Mouse (Mus musculus) brain, embryonic 14.5 days (tissue): Measurements from ENCODE around the gene G530012D18Rik. TPM values are rescaled to one million over a fixed set of nuclear protein-coding genes. Genes with fewer than 3 reads are reported as not detected.
"Not testable (repeated sequence)": the region's sequence is repeated elsewhere in the genome, so short reads cannot be mapped to it uniquely, and the experiment has no call there.

Source experiments
- DNase-seq: peaks from one replicate; pipeline ENCODE4 v3.0.0-alpha.2; 2011; ENCODE audit warnings: low read depth
- polyA plus RNA-seq: library from polyadenylated mRNA; depleted of rRNA; stranded (reverse); fragments of >200 nt; gene quantifications from 2 replicates; pipeline ENCODE4 v1.2.3, GENCODE M21; 2012; rRNA removed

The G530012D18Rik gene
- polyA plus RNA-seq, result not detected in 2 replicates

DNA sequence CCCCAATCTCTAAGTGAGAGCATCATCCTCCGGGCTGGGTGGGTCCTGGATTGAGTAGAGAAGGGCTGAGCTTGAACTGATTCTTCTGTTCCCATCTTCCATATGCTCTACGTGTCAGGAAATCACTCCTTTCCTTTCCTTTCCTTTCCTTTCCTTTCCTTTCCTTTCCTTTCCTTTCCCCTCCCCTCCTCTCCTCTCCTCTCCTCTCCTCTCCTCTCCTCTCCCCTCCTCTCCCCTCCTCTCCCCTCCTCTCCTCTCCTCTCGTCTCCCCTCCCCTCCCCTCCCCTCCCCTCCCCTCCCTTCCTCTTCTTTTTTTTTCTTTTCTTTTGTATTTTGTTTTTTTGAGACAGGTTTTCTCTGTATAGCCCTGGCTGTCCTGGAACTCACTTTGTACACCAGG, at the start of gene G530012D18Rik:
Gene G530012D18Rik, plus strand, starts transcription at position 301 of the 400 bp plus-strand sequence.
- DNase-seq, result not testable (repeated sequence)

DNA sequence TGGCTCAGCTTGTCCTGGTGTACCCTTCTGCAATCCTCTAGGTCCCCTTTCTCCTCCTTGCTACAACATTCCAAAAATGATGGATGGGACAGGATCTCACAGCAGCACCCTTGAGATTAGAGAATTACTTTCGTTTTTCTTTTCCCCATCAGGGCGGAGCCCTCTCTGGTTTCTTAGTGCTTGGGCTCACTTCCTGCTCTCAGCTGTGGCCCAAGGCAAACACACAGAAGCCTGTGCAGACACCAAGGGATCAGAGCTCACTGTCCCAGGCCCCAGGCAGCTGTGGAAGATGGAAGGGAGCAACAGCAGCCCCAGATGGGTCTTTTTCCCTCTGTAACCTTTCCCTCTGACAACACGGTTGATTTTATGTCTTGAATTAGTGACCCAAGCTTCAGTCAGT, 49.1 kb upstream of the G530012D18Rik start:
- DNase-seq, result not testable (repeated sequence)

DNA sequence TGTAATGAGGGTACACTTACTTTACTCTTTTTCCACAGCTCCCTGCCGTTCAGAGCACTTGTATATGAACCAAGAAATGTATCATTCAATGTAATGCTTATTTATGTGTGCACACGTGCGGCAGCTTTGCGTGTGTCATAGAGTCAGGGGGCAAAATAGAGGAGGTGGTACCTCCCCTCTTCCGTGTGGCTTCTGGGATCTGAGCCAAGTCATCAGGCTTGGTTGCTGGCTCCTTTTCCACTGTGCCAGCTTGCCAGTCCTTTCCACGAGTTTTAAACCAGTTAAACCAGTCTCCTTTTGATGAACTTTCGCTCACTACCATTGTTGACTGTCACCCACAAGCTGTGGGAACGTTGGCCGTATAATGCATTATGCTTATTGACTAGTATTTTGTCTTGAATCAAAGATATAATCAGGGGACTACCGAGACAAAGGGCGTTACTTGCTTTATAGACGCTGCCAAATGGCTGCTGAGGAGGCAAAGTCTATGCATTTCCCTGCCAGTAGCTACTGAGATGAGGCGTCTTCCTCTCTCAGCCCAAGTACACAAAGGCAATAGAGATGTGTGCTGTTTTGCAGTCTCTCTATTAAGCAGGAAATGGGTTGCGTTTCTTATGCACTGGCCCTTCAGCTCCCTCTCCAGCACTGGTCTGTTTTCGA, 46.9 kb upstream of the G530012D18Rik start:
- peak; percentile 0 for DNase-seq

DNA sequence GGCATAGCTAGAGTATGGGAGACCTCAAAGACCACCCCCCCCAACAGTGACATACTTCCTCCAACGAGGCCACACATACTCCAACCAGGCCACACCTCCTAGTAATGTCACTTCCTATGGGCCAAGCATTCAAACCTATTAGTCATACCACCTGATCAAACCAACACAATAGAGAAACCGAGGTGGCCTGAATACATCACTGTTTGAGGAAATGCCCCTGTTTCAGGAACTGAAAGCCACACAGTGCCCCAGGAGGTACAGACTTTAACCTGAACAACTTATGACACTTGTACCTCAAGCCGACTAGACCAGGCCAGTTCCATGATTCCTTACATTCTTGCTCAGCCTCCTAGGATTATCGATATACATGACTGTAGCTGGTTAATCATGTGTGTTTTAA, 31.7 kb upstream of the G530012D18Rik start:
- not testable (repeated sequence) for DNase-seq

DNA sequence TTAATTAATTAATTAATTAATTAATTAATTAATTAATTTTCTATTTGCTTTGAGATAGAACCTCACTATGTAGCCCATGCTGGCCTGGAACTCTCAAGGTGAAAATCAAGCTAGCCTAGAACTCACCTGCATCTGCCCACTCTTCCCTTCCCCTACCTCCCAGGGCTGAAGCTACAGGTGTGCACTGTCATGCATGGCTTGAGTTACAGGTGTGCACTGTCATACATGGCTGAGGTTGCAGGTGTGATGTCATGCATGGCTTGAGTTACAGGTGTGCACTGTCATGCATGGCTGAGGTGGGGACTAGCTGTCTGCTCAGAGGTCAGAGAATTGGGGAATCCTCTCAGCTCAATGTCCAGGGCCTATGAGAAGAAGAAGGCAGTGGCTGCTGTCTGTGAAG, 29.0 kb upstream of the G530012D18Rik start:
- not testable (repeated sequence) for DNase-seq

DNA sequence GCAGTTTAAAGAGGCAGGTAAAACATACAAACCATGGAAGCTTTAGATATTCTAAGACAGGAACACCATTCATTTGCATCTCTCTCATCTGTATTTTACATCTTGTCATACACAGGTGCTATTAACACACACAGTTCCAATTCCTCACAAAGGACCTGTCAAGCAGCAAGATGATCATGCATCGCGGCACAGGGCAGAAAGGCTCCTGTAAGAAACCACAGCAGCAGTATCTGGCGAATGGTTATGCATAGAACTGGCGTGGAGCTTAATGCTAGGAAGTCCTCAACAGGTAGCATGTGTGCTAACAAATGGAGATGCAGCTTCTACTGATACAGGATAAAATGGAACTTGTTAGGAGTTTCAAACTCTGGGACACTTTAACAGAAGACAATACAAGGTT, 20.2 kb upstream of the G530012D18Rik start:
- DNase-seq, result not testable (repeated sequence)

DNA sequence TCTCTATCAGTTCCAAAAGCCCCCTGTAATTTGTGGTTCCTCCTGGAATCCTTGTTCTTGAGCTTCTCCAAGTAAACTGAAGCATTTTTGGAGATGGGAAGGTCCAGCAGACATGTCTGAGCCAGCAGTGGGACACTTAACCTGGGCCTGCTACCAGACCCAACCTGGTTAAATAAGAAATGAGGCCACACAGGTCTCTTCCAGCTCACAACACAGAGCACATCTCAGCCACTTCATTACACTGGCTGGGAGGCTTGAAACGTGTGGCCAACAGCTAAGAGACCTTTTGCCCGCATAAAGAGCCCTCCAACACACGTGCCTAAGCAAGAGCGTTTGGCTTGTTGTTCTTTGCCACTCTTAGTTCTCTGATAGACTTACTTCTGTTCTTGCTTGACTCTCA, 1.9 kb upstream of the G530012D18Rik start:
- not testable (repeated sequence) for DNase-seq

DNA sequence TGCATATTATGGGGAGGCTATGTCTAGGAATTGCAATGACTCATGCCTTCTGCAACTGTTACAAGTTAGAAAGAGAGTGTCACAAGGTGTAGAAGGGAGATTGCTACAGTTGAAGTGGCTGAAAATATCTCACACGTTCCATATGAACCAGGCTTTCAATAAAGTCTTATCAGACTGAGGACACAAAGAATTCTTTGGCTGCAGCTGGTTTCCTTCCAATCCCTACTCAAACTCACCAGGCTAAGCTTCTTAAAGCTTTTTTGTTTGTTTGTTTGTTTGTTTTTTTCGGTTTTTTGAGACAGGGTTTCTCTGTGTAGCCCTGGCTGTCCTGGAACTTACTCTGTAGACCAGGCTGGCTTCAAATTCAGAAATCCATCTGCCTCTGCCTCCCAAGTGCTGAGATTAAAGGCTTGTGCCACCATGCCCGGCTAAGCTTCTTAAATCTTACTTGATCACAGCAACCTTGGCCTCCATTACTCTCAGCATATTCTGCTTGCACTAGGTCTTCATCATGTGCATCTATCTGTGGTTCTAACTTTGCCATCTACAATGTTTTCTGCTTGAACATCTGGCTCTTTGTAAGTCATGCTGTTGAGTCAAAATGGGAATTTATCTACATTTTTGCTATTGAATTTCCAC, 3.0 kb downstream of the G530012D18Rik start:
- not testable (repeated sequence) for DNase-seq

DNA sequence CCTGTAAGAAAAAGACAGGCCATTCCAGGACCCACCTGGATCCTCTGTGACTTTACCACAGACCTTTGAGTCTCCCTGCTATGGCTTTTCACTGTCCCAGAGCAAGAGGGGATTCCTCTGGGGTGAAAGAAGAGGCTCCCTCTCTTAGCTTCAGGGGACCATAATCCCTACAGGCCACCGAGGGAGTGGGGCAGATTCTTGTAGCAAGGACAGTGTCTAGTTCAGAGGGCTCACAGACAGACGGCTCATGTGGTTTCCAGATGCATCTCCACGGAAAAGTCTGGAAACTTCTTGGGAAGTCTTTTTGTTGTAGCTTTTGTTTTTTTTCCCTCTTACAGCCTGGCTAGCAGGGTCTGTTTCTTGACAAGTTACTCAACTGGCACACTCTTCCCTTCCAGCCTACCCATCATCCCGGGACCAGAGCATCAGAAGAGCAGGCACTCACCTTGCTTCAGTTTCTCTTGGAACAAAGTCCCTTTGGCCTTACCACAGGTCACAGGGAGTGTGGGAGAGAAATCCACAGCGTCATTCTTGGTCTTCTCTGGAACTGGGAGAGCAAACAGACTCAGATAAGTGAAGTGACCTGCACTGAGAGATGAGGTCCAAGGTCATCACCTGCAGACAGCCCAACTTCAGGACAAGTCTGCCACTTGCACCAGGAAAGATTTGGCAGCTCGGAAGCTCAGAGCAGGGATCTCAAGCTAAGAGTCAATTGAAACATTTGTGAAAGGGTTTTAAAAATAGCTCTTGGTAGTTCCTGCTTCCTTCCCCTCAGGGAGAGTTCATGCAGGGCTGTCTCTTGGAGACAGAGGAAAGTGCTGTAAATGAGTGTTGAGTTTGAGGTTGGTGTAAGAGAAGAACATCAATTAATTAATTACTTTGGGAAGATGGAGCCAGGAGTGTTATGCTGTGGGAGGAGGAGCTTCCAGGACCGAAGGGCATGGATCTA, 4.0 kb downstream of the G530012D18Rik start:
- not testable (repeated sequence) for DNase-seq

DNA sequence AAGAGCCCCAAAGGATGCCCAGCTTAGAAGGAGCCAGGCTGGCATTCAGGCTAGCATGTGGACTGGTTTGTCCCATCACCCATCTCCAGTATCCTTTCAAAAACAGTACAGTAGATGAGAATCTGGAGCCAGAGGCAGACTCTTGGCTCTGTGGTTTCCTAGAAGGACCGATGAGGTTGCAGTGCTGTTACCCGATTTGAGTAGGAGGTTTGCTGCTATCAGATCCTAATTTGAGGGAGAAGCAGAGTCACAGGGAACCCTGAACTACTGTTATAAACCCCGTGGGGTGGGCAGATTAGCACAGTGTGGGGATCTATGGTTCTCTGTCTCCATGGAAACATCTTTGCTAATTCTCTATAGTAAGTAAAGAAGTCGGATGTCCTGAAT, 4.7 kb downstream of the G530012D18Rik start:
- DNase-seq, result not testable (repeated sequence)

DNA sequence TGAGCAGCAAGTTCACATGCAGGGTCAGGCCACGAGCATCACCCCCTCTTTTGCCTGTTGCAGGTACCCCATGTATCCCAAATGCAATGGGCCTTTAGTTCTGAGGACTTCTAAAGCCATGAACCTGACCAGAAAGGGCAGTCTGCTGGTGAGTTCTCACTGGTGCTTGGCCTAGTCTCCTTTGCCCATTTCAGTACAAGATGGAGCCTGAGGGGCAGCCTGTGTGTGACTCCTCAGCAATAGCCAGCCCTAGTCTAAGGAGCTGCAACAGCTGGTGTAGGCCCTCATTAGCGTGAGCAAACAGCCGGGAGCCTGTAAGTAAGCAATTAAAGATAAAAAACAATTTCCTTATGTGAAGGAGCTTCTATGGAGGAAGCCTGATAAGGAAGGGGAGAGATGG, 5.1 kb downstream of the G530012D18Rik start:
- DNase-seq, result not testable (repeated sequence)

DNA sequence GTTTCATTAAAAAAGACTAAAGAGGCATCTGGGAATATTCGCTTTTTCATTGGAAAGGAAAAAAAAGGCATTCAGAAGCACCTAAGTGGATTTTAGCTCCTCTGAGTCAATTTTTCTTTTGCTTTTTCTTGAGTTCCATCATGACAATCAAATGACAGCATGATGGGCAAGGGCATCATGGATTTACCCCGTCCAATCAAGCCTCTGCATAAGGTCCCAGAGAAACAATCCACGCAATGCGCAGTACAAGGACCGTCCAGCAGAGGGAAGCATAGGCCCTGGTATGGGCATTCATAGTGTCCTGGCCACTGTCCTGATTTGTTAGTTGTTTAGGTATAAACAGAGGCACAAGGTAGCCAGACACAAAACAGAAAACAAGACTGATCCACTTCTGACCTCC, 6.0 kb downstream of the G530012D18Rik start:
- not testable (repeated sequence) for DNase-seq

DNA sequence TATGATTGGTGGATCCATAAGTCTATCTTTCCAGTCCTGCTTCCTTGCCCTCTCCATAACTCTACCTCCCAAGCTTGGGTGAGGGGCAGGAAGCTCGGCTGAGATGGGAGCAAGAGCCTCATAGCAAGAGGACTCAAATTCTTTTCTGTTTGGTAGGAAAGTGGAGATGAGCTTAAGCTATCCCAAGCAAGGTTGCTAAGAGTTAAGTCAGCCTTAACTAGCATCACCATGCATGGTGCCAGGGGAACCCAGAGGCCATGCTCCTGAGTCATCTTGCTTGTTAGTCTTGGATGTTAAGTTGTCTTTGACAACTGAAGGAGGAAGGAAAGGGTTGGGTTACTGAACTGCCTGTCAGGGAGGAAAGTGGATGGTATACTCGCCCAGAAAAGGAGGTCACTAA, 13.2 kb downstream of the G530012D18Rik start:
- not testable (repeated sequence) for DNase-seq

DNA sequence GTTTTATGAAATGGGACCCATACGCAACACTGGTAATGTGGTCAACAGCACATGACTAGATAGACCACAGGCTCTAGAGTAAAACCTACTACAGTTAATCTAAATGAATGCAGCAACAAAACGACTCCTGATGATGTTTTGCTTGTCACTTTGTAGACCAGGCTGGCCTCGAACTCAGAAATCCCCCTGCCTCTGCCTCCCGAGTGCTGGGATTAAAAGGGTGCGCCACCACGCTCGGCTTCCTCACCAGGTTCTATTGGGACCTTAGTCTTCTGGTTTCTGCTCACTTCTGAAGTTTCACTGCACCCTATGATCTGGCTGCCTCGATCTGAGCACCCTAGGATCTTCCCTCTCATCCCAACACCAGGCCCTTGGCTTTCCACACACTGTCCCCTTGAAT, 17.1 kb downstream of the G530012D18Rik start:
- not testable (repeated sequence) for DNase-seq

DNA sequence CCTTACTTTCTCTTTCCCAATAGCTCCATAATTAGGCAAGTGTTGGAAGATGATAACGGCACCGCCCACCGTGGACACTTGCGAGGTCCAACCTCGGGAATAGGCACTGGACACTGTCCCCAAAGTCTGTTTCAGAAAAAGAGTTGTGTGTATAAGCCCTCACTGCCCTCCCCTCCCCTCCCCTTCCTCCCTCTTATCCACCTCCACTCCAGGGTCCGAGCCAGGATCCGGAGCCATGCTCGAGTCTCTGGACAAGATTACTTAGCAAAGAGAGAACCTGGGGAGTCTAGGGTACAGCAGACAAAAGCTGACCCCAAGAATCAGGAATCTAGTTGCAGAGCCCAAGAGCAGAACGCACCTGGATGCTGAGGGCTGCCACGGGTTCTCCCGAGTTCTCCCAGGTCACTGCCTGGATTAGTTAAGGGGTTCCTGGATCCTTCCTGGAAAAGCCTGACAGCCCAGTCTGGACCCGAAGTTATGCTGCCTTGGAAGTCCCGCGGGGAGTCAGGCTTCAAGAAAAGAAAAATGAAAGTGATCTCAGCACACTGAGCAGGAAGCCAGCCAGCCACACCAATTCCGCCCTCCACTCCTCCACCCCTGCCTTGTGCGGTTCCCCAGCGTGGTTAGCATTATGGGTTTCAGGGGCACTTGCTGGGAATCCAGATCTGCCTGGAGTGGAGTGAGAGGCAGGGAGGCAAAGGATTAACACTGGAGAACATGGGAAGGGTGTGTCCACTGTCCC, 23.0 kb downstream of the G530012D18Rik start, which contains the start of gene Sp110:
Gene Sp110, minus strand, starts transcription at position 547 of the 742 bp plus-strand sequence.
- DNase-seq, result not testable (repeated sequence)

DNA sequence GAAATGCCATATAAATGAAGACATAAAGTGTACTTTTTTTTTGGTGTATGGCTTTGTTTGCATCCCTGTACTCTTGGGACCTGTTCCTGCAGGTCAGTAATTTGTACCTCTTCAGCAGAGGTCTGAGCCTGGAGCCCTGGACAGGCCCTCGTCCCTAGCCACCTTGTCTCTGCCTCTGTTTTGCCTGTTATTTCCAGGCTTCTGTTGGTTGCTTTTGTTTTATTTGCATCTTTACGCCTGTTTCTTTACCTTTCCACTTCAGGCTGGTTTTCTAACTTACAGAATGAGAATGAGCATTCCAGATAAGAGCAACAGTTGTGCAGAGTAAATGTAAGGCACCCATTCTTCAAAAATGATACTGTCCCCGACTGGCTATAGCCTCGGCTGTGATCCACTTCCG, 24.6 kb downstream of the G530012D18Rik start, which contains the start of gene Sp140:
Gene Sp140, plus strand, starts transcription at position 301 of the 400 bp plus-strand sequence.
- not testable (repeated sequence) for DNase-seq

DNA sequence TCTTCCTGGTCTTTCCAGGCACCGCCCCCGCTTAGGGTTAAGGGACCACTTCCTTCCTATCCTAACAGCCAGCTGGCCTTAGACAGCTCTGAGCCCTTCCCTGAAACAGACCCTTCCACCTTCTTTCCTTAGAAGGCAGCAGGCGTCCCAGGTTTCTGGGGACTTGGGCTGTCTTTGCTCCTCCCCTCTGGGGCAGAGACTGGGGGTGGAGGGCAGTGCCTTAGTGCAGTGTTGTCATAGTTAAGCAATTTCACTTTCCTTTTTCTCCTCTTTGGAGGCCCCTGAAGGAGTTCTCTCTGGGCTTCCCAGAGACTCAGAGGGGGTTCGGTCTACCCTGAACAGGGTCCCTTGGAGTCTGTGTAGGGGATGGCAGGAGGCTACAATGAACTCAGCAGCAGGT, 25.3 kb downstream of the G530012D18Rik start:
- DNase-seq, result not testable (repeated sequence)

DNA sequence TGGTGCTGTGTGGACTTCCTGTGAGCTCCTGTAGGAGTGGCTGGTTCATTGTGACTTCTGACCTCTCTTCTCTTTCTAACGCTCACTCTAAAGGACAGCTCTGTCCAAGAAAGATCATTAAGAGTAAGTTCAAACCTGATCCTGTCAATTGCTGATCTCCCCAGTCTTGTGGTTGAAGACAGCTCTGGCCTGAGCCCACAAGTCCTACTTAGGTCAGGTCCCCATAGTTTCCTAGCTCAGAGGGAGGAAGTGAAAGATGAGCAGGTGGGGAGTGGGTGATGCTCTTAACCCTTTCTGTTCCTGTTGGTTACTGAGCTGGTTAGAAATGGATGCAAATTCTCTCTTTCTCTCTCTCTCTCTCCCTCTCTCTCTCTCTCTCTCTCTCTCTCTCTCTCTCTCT, 28.9 kb downstream of the G530012D18Rik start:
- DNase-seq, result not testable (repeated sequence)

DNA sequence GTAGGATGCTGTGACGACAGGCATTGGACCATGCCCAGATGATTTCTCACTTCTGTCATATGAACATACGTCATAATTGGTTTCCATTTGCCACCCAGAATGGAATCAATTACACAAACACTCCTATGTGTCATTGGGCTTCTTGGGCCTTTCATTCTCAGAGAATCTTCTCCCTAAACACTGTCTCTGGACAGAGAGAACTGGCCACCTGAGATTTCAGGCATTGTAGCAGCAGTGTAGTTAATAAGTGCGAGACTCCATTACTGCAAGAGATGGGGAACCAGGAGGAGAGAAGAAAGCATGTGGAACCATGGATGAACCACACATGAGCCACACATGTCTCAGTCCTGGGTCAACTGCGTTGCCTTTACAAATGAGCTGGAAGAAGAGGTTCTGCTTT, 32.9 kb downstream of the G530012D18Rik start:
- DNase-seq, result not testable (repeated sequence)

DNA sequence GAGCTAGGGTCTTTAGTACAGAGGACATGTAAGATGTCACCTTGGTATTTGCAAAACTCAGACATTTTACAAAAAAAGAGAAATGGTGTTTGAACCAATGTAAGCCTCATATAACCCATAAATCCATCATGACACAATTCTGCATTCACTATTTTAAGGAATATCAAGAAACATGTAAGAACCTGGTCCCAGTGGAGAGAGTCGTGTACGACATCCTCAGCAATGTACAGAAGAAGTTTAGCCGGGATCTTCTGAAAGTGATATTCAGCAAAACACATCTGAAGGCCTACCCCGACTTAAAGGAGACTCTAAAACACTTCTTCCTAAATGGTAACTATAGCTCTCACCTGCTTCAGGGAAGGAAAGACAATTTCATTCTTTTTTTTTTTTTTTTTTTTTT, 35.1 kb downstream of the G530012D18Rik start:
- not testable (repeated sequence) for DNase-seq
